14 mouse cellular contexts compared by ENCODE assay signal in the genomic region with DNA sequence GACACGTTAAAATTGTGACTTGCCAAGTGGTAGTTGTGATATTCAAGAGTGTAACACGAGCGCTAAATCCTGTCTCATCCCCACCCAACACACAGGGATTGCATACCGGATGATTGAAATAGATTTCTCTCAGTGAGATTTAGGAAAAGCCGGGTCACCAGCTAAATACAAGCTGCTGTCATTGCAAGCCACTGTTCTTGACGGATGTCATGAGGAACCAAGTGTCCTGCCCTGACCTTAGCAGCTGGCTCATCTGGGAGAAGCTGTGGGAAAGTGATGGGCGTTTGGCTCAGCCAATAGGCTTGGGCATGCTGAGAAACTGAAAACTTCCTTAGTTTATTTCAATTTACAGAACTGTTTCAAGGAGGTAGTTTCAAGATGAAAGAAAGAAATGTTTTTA.
DNase-seq lines count a peak whose midpoint lies in the region; ATAC-seq and TF ChIP-seq lines count a peak whose summit lies in the region.
"Had no signal": no experiment of that assay in that cellular context is flagged by ENCODE, and none has a peak within 500 bp of the region (broad histone marks: within the 10 kb centered on the region; RNA-seq: fewer than 3 reads in every experiment).

No protein-coding gene starts in this region.

- no peaks in the 10 kb centered on the region for H3K79me2 ChIP-seq in myocyte (ENCODE audit: control insufficient read depth, insufficient read depth)

- no peak for TF ChIP-seq POLR2A in myocyte (IDR thresholded peaks at IDR 0.05; ENCODE audit: insufficient read length, low read depth)

- H3K4me1 ChIP-seq in lung, embryonic 14.5 days (ENCODE audit: insufficient read depth) = no peaks in the 10 kb centered on the region; the same call in 1 of the 2 replicates
- no peaks in the 10 kb centered on the region for H3K4me1 ChIP-seq in midbrain, embryonic 14.5 days (ENCODE audit: control insufficient read depth, insufficient read depth, low read length)
- H3K4me1 ChIP-seq in forebrain, embryonic 10.5 days = 0 out of 2 replicates have a peak, but pooled peaks cover 3% of the 10 kb centered on the region
- H3K4me1 ChIP-seq: embryonic facial prominence, embryonic 12.5 days; neural tube, embryonic 12.5 days had no signal

- H3K9ac ChIP-seq in lung, embryonic 14.5 days = no peak overlapping the region
- H3K9ac ChIP-seq in midbrain, embryonic 14.5 days (replicated peaks; ENCODE audit: low read length) = no peak overlapping the region
- H3K9ac ChIP-seq: embryonic facial prominence, embryonic 12.5 days; limb, embryonic 15.5 days; neural tube, embryonic 12.5 days had no signal

- H3K27ac ChIP-seq in lung, embryonic 14.5 days (ENCODE audit: low read depth) = no peak overlapping the region
- H3K27ac ChIP-seq in midbrain, embryonic 14.5 days (replicated peaks; ENCODE audit: low read depth, low read length) = no peak overlapping the region
- H3K27ac ChIP-seq in forebrain, embryonic 10.5 days = no peak overlapping the region
- H3K27ac ChIP-seq: embryonic facial prominence, embryonic 12.5 days; limb, embryonic 15.5 days; neural tube, embryonic 12.5 days had no signal

- H3K27me3 ChIP-seq in lung, embryonic 14.5 days (ENCODE audit: insufficient read depth, low read length) = no peaks in the 10 kb centered on the region
- H3K27me3 ChIP-seq in myocyte (ENCODE audit: control insufficient read depth, insufficient read depth, insufficient read length) = no peaks in the 10 kb centered on the region
- no peaks in the 10 kb centered on the region for H3K27me3 ChIP-seq in midbrain, embryonic 14.5 days (ENCODE audit: control insufficient read depth, insufficient read depth, low read length)
- H3K27me3 ChIP-seq in forebrain, embryonic 10.5 days (ENCODE audit: poor library complexity, severe bottlenecking) = no peaks in the 10 kb centered on the region
- H3K27me3 ChIP-seq: embryonic facial prominence, embryonic 12.5 days; limb, embryonic 15.5 days; neural tube, embryonic 12.5 days had no signal

- ATAC-seq in lung, embryonic 14.5 days (ENCODE audit: insufficient read depth) = no peak
- no peak for ATAC-seq in midbrain, embryonic 14.5 days (ENCODE audit: low FRiP score, low TSS enrichment)
- ATAC-seq: hindbrain, embryonic 16.5 days had no signal

- WGBS in lung, embryonic 14.5 days = 54% methylated on average over 7 of the region's 7 CpGs
- 73% methylated on average over 7 of the region's 7 CpGs for WGBS in midbrain, embryonic 14.5 days
- 83% methylated on average over 7 of the region's 7 CpGs for WGBS in forebrain, embryonic 10.5 days

- H3K4me2 ChIP-seq in lung, embryonic 14.5 days = no peak overlapping the region
- peak overlapping the region; percentile 5 for H3K4me2 ChIP-seq in myocyte (ENCODE audit: low read depth)
- H3K4me2 ChIP-seq in midbrain, embryonic 14.5 days (ENCODE audit: low read length) = no peak overlapping the region
- H3K4me2 ChIP-seq: embryonic facial prominence, embryonic 12.5 days; limb, embryonic 15.5 days; midbrain, embryonic 11.5 days; neural tube, embryonic 12.5 days had no signal

- no peak overlapping the region for H3ac ChIP-seq in myocyte (ENCODE audit: control insufficient read depth, insufficient read length)

- H3K4me3 ChIP-seq in lung, embryonic 14.5 days (ENCODE audit: low read depth, low read length) = no peak overlapping the region
- no peak overlapping the region for H3K4me3 ChIP-seq in myocyte
- H3K4me3 ChIP-seq in midbrain, embryonic 14.5 days (replicated peaks; ENCODE audit: low read depth, low read length) = no peak overlapping the region
- no peak overlapping the region for H3K4me3 ChIP-seq in forebrain, embryonic 10.5 days
- H3K4me3 ChIP-seq: embryonic facial prominence, embryonic 12.5 days; limb, embryonic 15.5 days; neural tube, embryonic 12.5 days had no signal

- no peak for TF ChIP-seq CTCF in lung, embryonic 14.5 days (IDR thresholded peaks at IDR 0.05; ENCODE audit: low read depth)

- DNase-seq in lung, embryonic 14.5 days = peak; percentile 65
- DNase-seq in lung, postnatal 25 days (ENCODE audit: low spot score) = no peak
- DNase-seq in gastrocnemius, postnatal 25 days = peak; percentile 62
- peak; percentile 81 for DNase-seq in kidney, postnatal 10 days
- DNase-seq in midbrain, embryonic 14.5 days = no peak
- DNase-seq in forebrain, embryonic 10.5 days (ENCODE audit: extremely low spot score, low spot score) = no peak
- DNase-seq: cerebellum, adult 8-10 months; layer of hippocampus, postnatal 36 days had no signal

- no peaks in the 10 kb centered on the region for H3K9me3 ChIP-seq in lung, embryonic 14.5 days (ENCODE audit: low read depth, low read length)
- no peaks in the 10 kb centered on the region for H3K9me3 ChIP-seq in midbrain, embryonic 14.5 days (ENCODE audit: control insufficient read depth, low read length)
- no peaks in the 10 kb centered on the region for H3K9me3 ChIP-seq in forebrain, embryonic 10.5 days
- H3K9me3 ChIP-seq: embryonic facial prominence, embryonic 12.5 days; limb, embryonic 15.5 days; neural tube, embryonic 12.5 days had no signal

- no peaks in the 10 kb centered on the region for H3K36me3 ChIP-seq in lung, embryonic 14.5 days (ENCODE audit: insufficient read depth)
- H3K36me3 ChIP-seq in myocyte (ENCODE audit: control insufficient read depth, insufficient read depth) = no peaks in the 10 kb centered on the region
- no peaks in the 10 kb centered on the region for H3K36me3 ChIP-seq in midbrain, embryonic 14.5 days (ENCODE audit: control insufficient read depth, insufficient read depth, low read length)
- H3K36me3 ChIP-seq in forebrain, embryonic 10.5 days (replicated peaks) = no peaks in the 10 kb centered on the region
- H3K36me3 ChIP-seq: embryonic facial prominence, embryonic 12.5 days; limb, embryonic 15.5 days; neural tube, embryonic 12.5 days had no signal

TF ChIP-seq in myocyte, 11 proteins besides CTCF, POLR2A, EP300 and RAD21:
- TF ChIP-seq SRF (IDR thresholded peaks at IDR 0.05; ENCODE audit: control insufficient read depth, insufficient read length, low read depth) = no peak
- TF ChIP-seq CEBPB (IDR thresholded peaks at IDR 0.05; ENCODE audit: insufficient read depth, poor library complexity, severe bottlenecking) = no peak
- no peak for TF ChIP-seq E2F4 (IDR thresholded peaks at IDR 0.05; ENCODE audit: insufficient read depth)
- TF ChIP-seq MAX (IDR thresholded peaks at IDR 0.05; ENCODE audit: low read depth) = no peak
- peak in 1 of 3 experiments; percentile 24 for TF ChIP-seq MYOG (IDR thresholded peaks at IDR 0.05; ENCODE audit: control insufficient read depth in 1 of 3, insufficient read depth in 1 of 3, insufficient read length in 2 of 3, low read depth in 2 of 3)

Comparison
In these comparisons a context has a peak if more than half of its experiments do, and no peak if none do; other contexts are left out.
1. DNase-seq: peak in lung, embryonic 14.5 days (single experiment), gastrocnemius, postnatal 25 days (single experiment) and kidney, postnatal 10 days (single experiment); none in lung, postnatal 25 days (single experiment), midbrain, embryonic 14.5 days (single experiment) and forebrain, embryonic 10.5 days (single experiment).